Mouse (Mus musculus): Measurements from ENCODE around the gene Katnb1. TPM values are rescaled to one million over a fixed set of nuclear protein-coding genes. Genes with fewer than 3 reads are reported as not detected.

The Katnb1 gene
- polyA plus RNA-seq (2016; fragmentation: Nextera tagmentation; extraction: Ambion mirVana) = 37.7 and 41.6 TPM in 2 replicates

- Histone ChIP-seq H3K9me3 (no peaks in the 10 kb centered on the region), H3K36me3 (peaks cover 28% of the 10 kb centered on the region), H3K27ac (peak within 1 kb of the TSS; percentile 92), H3K4me1 (replicated peaks) (peaks cover 25% of the 10 kb centered on the region), H3K4me3 (peak within 1 kb of the TSS; percentile 93), H3K27me3 (ENCODE audit: insufficient read depth, poor library complexity, severe bottlenecking) (no peaks in the 10 kb centered on the region)
- WGBS = under 1% methylated on average over 47 of the region's 47 CpGs
- peak; percentile 98 for DNase-seq (ENCODE audit: low spot score)
Measured at GRCm38 (mm10) chr8:95080381-95081341, at the start of gene Katnb1. Gene Katnb1, plus strand, starts transcription at chr8:95081186.

GRCm38 (mm10) chr8:95037106-95037925 lies 43.7 kb upstream of the Katnb1 start:
- no peak overlapping the region for H3K4me3 ChIP-seq
- 66% methylated on average over 7 of the region's 7 CpGs for WGBS
- H3K27me3 ChIP-seq (ENCODE audit: insufficient read depth, poor library complexity, severe bottlenecking) = no peaks in the 10 kb centered on the region
- H3K27ac ChIP-seq = no peak overlapping the region
- DNase-seq (ENCODE audit: low spot score) = no peak
- H3K9me3 ChIP-seq = no peaks in the 10 kb centered on the region
- no peaks in the 10 kb centered on the region for H3K4me1 ChIP-seq (replicated peaks)
- no peaks in the 10 kb centered on the region for H3K36me3 ChIP-seq

- DNase-seq (ENCODE audit: low spot score) = no peak
- WGBS = 76% methylated on average over 6 of the region's 6 CpGs
- Histone ChIP-seq H3K36me3 (no peaks in the 10 kb centered on the region), H3K9me3 (no peaks in the 10 kb centered on the region), H3K27ac (no peak overlapping the region), H3K27me3 (ENCODE audit: insufficient read depth, poor library complexity, severe bottlenecking) (no peaks in the 10 kb centered on the region), H3K4me1 (replicated peaks) (no peaks in the 10 kb centered on the region), H3K4me3 (no peak overlapping the region)
Measured at GRCm38 (mm10) chr8:95041883-95042784, 38.9 kb upstream of the Katnb1 start.

- Histone ChIP-seq H3K36me3 (no peaks in the 10 kb centered on the region), H3K27ac (no peak overlapping the region), H3K27me3 (ENCODE audit: insufficient read depth, poor library complexity, severe bottlenecking) (no peaks in the 10 kb centered on the region), H3K9me3 (no peaks in the 10 kb centered on the region), H3K4me1 (replicated peaks) (peaks cover 12% of the 10 kb centered on the region), H3K4me3 (no peak overlapping the region)
- DNase-seq (ENCODE audit: low spot score) = no peak
- 62% methylated on average over 4 of the region's 4 CpGs for WGBS
Measured at GRCm38 (mm10) chr8:95044811-95045210, 36.2 kb upstream of the Katnb1 start.

DNA sequence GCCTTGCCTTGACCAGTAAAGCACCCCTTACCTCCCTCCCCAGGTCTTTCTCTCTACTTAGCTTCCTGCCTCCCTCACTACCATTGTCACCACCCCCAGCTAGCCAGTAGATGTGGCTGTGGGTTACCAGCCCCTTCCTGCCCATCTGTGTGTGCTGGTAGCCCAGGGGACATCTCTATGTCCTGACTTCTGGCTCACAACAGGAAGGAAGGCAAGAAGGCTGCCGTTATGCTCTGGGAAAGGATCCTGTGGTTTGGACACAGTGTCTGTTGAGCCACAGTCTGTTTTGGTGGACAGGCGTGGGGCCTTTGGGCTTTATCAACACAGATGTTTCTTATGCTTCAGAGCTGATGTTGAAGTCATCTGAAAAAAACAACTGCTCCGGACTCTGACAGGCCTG lies 34.0 kb upstream of the Katnb1 start:
- no peaks in the 10 kb centered on the region for H3K36me3 ChIP-seq
- DNase-seq (ENCODE audit: low spot score) = no peak
- 82% methylated on average over 3 of the region's 3 CpGs for WGBS
- no peak overlapping the region for H3K27ac ChIP-seq
- H3K4me1 ChIP-seq (replicated peaks) = peaks cover 12% of the 10 kb centered on the region
- H3K9me3 ChIP-seq = no peaks in the 10 kb centered on the region
- no peaks in the 10 kb centered on the region for H3K27me3 ChIP-seq (ENCODE audit: insufficient read depth, poor library complexity, severe bottlenecking)
- no peak overlapping the region for H3K4me3 ChIP-seq

DNA sequence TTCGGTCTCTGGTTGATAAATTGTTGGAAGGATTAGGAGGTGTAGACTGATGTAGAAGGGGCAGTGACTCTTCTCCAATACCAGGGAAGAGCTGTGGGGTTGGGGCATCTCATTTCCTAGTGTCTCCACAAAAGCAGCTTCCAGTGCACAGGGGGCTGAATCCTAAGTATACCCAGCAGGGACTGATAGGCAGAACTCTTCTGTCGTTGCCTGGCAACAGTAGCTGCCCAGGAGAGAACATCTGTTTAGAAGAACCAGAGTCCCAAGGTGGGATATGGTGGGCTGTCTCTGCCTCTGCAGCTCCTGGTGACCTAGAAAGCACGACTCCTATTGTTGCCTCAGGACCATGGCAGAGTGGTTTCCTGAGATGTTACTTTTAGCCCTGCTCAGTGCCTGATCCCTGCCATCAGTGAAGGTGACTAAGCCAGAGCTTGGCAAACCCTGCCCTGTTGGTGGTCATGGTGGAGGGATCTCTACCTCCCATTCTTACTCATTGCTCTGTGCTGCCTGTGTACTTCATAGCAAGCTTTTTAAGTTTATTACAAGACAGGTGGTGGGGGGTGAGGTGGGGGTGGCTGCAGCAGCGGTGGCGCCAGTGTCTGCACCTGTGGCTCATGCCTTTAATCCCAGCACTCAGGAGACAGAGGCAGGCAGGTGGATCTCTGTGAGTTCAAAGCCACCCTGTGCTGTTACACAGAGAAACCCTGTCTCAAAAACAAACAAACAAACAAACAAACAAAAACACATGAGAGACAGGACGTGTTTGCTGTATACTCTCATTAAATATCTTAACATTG lies 32.9 kb upstream of the Katnb1 start:
- DNase-seq (ENCODE audit: low spot score) = no peak
- no peaks in the 10 kb centered on the region for H3K36me3 ChIP-seq
- H3K4me1 ChIP-seq (replicated peaks) = peaks cover 12% of the 10 kb centered on the region
- no peak overlapping the region for H3K4me3 ChIP-seq
- 67% methylated on average over 6 of the region's 6 CpGs for WGBS
- no peak overlapping the region for H3K27ac ChIP-seq
- H3K27me3 ChIP-seq (ENCODE audit: insufficient read depth, poor library complexity, severe bottlenecking) = no peaks in the 10 kb centered on the region
- H3K9me3 ChIP-seq = no peaks in the 10 kb centered on the region

DNA sequence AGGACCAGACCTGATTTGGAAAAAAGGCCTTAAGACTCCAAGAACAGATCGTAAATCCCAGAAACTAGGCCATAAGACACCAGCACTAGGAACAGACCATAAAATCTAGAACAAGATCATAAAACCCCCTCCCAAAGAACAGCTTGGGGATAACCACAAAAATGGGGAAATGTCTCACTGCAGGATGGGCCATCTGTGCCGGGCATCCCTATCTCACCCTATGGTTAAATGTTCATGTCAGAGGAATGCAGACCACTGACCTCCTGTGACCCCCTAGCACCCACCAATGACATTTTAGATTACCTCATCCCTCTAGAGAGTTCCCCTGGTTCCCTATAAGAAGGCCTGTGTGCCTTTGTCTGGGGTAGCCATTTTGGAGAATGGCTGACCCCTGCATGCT lies 31.4 kb upstream of the Katnb1 start:
- Histone ChIP-seq H3K4me3 (no peak overlapping the region), H3K36me3 (no peaks in the 10 kb centered on the region), H3K27ac (no peak overlapping the region), H3K27me3 (ENCODE audit: insufficient read depth, poor library complexity, severe bottlenecking) (no peaks in the 10 kb centered on the region), H3K4me1 (replicated peaks) (peaks cover 12% of the 10 kb centered on the region), H3K9me3 (no peaks in the 10 kb centered on the region)
- WGBS = 81% methylated on average over 2 of the region's 2 CpGs
- no peak for DNase-seq (ENCODE audit: low spot score)

GRCm38 (mm10) chr8:95054438-95054837 lies 26.5 kb upstream of the Katnb1 start:
- WGBS = 62% methylated on average over 6 of the region's 6 CpGs
- no peak overlapping the region for H3K4me3 ChIP-seq
- H3K4me1 ChIP-seq (replicated peaks) = 0 out of 2 replicates have a peak, but pooled peaks cover 3% of the 10 kb centered on the region

GRCm38 (mm10) chr8:95054927-95055510 lies 26.0 kb upstream of the Katnb1 start, which contains the start of gene Drc7:
Gene Drc7, plus strand, starts transcription at chr8:95055103.
- H3K27me3 ChIP-seq (ENCODE audit: insufficient read depth, poor library complexity, severe bottlenecking) = no peaks in the 10 kb centered on the region

More at GRCm38 (mm10) chr8:95054438-95054837, 26.5 kb upstream of the Katnb1 start:
- Histone ChIP-seq H3K27ac (no peak overlapping the region), H3K9me3 (no peaks in the 10 kb centered on the region), H3K36me3 (no peaks in the 10 kb centered on the region), H3K27me3 (ENCODE audit: insufficient read depth, poor library complexity, severe bottlenecking) (no peaks in the 10 kb centered on the region)
- no peak for DNase-seq (ENCODE audit: low spot score)

GRCm38 (mm10) chr8:95056414-95056813 lies 24.6 kb upstream of the Katnb1 start:
- no peaks in the 10 kb centered on the region for H3K27me3 ChIP-seq (ENCODE audit: insufficient read depth, poor library complexity, severe bottlenecking)
- H3K4me3 ChIP-seq = no peak overlapping the region
- WGBS = 86% methylated on average over 5 of the region's 5 CpGs
- no peaks in the 10 kb centered on the region for H3K36me3 ChIP-seq
- 0 out of 2 replicates have a peak, but pooled peaks cover 3% of the 10 kb centered on the region for H3K4me1 ChIP-seq (replicated peaks)
- no peak for DNase-seq (ENCODE audit: low spot score)
- H3K9me3 ChIP-seq = no peaks in the 10 kb centered on the region
- H3K27ac ChIP-seq = peak overlapping the region; percentile 23; the same call in 1 of the 2 replicates

More at GRCm38 (mm10) chr8:95054927-95055510, 26.0 kb upstream of the Katnb1 start, which contains the start of gene Drc7:
- Histone ChIP-seq H3K36me3 (no peaks in the 10 kb centered on the region), H3K27ac (no peak within 1 kb of the TSS), H3K9me3 (no peaks in the 10 kb centered on the region), H3K4me3 (no peak within 1 kb of the TSS), H3K4me1 (replicated peaks) (0 out of 2 replicates have a peak, but pooled peaks cover 3% of the 10 kb centered on the region)
- no peak for DNase-seq (ENCODE audit: low spot score)
- 25% methylated on average over 2 of the region's 2 CpGs for WGBS

GRCm38 (mm10) chr8:95058661-95059060 lies 22.3 kb upstream of the Katnb1 start:
- Histone ChIP-seq H3K36me3 (no peaks in the 10 kb centered on the region), H3K27me3 (ENCODE audit: insufficient read depth, poor library complexity, severe bottlenecking) (no peaks in the 10 kb centered on the region), H3K4me3 (no peak overlapping the region), H3K9me3 (no peaks in the 10 kb centered on the region), H3K4me1 (replicated peaks) (0 out of 2 replicates have a peak, but pooled peaks cover 3% of the 10 kb centered on the region), H3K27ac (no peak overlapping the region)
- WGBS = 86% methylated on average over 6 of the region's 6 CpGs
- no peak for DNase-seq (ENCODE audit: low spot score)
